Mouse (Mus musculus) heart, postnatal 0 days (tissue): ENCODE data around the gene Mon2. TPM values are rescaled to one million over a fixed set of nuclear protein-coding genes. Genes with fewer than 3 reads are reported as not detected.

Experiments
- ATAC-seq: fragments of 200-750 bp; cut with Nextera tagmentation; 2 replicates; pipeline ENCODE4 v1.8.0; 2017; ENCODE audit warnings: low read depth, moderate number of reproducible peaks, moderate library complexity; ENCODE audit not compliant: insufficient read depth
- DNase-seq: peaks from one replicate; pipeline ENCODE4 v3.0.0-alpha.2; 2016; ENCODE audit warnings: low spot score
- H3K27ac ChIP-seq: fragments of 300-500 bp; sonication (generic); 2 replicates; pipeline ENCODE4 v1.5.1; 2014; ENCODE audit warnings: low read depth, mild to moderate bottlenecking
- H3K27me3 ChIP-seq: fragments of 300-500 bp; sonication (generic); 2 replicates; pipeline ENCODE4 v1.6.1; 2014; ENCODE audit warnings: low read length, mixed read lengths; ENCODE audit not compliant: control insufficient read depth, insufficient read depth
- H3K36me3 ChIP-seq: fragments of 300-500 bp; sonication (generic); replicated peaks from 2 replicates; pipeline ENCODE4 v1.6.1; 2014; ENCODE audit warnings: low read length, mixed read lengths; ENCODE audit not compliant: control insufficient read depth, insufficient read depth
- H3K4me1 ChIP-seq: fragments of 300-500 bp; sonication (generic); 2 replicates; pipeline ENCODE4 v1.6.1; 2014; ENCODE audit warnings: antibody characterized with exemption; ENCODE audit not compliant: control insufficient read depth, insufficient read depth
- H3K4me2 ChIP-seq: fragments of 300-500 bp; sonication (generic); 2 replicates; pipeline ENCODE4 v1.6.1; 2014; ENCODE audit warnings: low read depth, mild to moderate bottlenecking, low read length, moderate library complexity
- H3K4me3 ChIP-seq: fragments of 300-500 bp; sonication (generic); 2 replicates; pipeline ENCODE4 v1.5.1; 2014; ENCODE audit warnings: low read depth, low read length
- H3K9ac ChIP-seq: fragments of 300-500 bp; sonication (generic); replicated peaks from 2 replicates; pipeline ENCODE4 v1.6.1; 2014; ENCODE audit warnings: low read depth, low read length, mixed read lengths
- H3K9me3 ChIP-seq: fragments of 300-500 bp; sonication (generic); replicated peaks from 2 replicates; pipeline ENCODE4 v1.6.1; 2016; ENCODE audit warnings: low read length; ENCODE audit not compliant: control insufficient read depth
- CTCF ChIP-seq: IDR thresholded peaks from 2 replicates; pipeline ENCODE4 v1.5.1; 2016; ENCODE audit warnings: antibody characterized with exemption, control low read depth, low read depth
- EP300 ChIP-seq: IDR thresholded peaks from 2 replicates; pipeline ENCODE4 v1.6.1; 2016; ENCODE audit warnings: antibody characterized with exemption, low read depth
- WGBS: fragments of 180-500 bp; shearing (Covaris S2); extraction: QIAGEN DNeasy Blood & Tissue Kit; methylation state at CpG from one replicate; pipeline ENCODE4 v1.1.7; 2014; 5-methylcytosine and 5-hydroxymethylcytosine counted together
- polyA plus RNA-seq: library from polyadenylated mRNA; unstranded; fragments of >200 nt; fragmentation: Nextera tagmentation; extraction: Ambion mirVana; gene quantifications from 2 replicates; pipeline ENCODE4 v1.2.1, GENCODE M21; 2015
- total RNA-seq: library from RNA; depleted of rRNA; stranded (reverse); fragments of >200 nt; gene quantifications from 2 replicates; pipeline ENCODE4 v1.2.3, GENCODE M21; 2014; ENCODE audit warnings: low replicate concordance

Mon2 gene
- total and polyA plus RNA-seq, 2 experiments from 2014 or later: 14.3 to 35.0 TPM

DNA sequence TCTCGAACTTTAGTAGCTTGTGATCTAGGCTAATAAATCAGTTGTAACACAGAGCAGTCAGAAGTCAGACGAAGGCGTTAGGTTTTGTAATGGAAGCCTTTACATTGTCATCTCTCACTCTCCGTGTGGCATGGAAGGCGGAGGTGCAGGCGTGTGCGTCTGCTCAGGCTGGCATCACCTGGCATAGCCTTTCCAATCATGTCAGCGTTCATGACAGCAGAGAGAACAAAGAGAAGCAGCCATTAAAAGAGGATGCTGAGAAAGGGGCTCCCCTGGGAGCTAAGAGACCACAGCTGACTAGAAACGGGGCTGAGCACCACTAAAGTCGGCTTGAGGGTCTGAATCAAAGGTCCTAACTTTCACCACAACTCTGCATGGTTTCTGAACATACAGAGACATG is 19.8 kb downstream of the Mon2 start:
- TF ChIP-seq EP300 (no peak), CTCF (no peak)
- peaks cover 19% of the 10 kb centered on the region for H3K4me1 ChIP-seq
- ATAC-seq: no peak
- peaks cover 4% of the 10 kb centered on the region; the same call in 1 of the 2 replicates for H3K36me3 ChIP-seq
- H3K9me3 ChIP-seq: no peaks in the 10 kb centered on the region
- DNase-seq: no peak
- no peak overlapping the region for H3K4me3 ChIP-seq
- H3K9ac ChIP-seq: no peak overlapping the region
- H3K27ac ChIP-seq: no peak overlapping the region
- 84% methylated on average over 10 of the region's 10 CpGs for WGBS
- H3K4me2 ChIP-seq: no peak overlapping the region
- H3K27me3 ChIP-seq: no peaks in the 10 kb centered on the region

DNA sequence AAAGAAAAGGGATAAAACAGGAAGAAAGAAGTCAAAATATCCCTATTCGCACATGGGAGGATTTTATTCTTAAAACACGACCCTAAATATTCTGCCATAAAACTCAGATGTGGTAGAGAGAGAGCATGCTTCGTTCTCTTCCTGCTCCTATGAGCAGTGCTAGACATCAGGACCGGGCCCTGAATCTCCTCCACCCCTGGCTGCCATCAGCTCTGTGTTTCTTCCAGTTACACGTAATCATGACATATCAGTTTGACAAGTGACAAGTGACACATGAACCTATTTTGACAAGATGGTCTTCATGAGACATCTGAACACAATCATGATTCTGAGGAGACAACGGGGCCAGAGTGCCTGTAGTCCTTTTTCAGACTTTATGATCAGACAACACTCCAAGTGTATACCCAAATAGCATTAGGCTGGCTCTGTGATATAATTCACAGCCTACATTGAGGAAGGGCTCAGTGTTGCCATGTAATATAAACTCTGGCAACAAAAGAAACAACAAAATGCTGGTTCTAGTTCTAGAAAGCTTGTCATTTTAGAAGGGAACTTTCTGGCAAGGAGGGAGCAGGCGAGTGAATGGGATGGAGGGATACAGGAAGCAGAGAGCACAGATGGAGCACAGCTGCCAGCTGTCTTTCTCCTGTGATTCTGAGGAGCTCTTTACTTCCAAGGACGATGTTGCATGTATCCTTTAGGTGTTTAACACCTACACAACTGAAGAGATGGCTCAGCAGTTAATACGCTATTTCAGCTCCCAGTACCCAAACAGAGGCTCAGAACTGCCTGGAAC is 20.9 kb downstream of the Mon2 start:
- Histone ChIP-seq H3K9ac (no peak overlapping the region), H3K27me3 (no peaks in the 10 kb centered on the region), H3K36me3 (peaks cover 12% of the 10 kb centered on the region), H3K9me3 (no peaks in the 10 kb centered on the region), H3K4me3 (no peak overlapping the region), H3K27ac (0 out of 2 replicates have a peak overlapping the region, but pooled peaks have one; percentile 1), H3K4me2 (no peak overlapping the region), H3K4me1 (peaks cover 16% of the 10 kb centered on the region)
- no peak for ATAC-seq
- WGBS: 50% methylated on average over 9 of the region's 9 CpGs
- TF ChIP-seq CTCF (no peak), EP300 (no peak)
- DNase-seq: no peak

DNA sequence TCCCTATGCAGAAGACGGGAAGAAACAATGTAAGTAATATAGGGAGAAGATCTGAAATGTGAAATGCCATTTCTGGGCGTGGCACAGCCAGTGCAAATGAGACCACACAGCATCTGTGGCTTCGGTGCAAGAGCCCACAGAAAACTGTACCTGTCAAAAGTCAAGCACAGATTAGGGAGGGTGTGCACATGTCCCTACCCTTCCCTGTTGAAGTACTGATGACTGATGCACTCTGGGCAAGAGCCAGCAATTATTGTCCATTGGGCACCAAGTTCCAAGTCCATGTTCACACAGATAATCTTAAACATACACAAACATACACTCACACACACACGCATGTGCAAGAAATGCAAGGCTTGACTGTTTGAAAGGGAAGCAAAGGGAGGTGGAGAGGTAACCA is 22.7 kb downstream of the Mon2 start:
- H3K9me3 ChIP-seq: no peaks in the 10 kb centered on the region
- no peak overlapping the region for H3K4me2 ChIP-seq
- no peaks in the 10 kb centered on the region for H3K27me3 ChIP-seq
- 66% methylated on average over 4 of the region's 4 CpGs for WGBS
- no peak for DNase-seq
- ATAC-seq: no peak
- no peak for TF ChIP-seq CTCF
- no peak for TF ChIP-seq EP300
- peaks cover 15% of the 10 kb centered on the region; the same call in 1 of the 2 replicates for H3K4me1 ChIP-seq
- H3K9ac ChIP-seq: no peak overlapping the region
- no peak overlapping the region for H3K27ac ChIP-seq
- H3K4me3 ChIP-seq: no peak overlapping the region
- peaks cover 18% of the 10 kb centered on the region for H3K36me3 ChIP-seq

DNA sequence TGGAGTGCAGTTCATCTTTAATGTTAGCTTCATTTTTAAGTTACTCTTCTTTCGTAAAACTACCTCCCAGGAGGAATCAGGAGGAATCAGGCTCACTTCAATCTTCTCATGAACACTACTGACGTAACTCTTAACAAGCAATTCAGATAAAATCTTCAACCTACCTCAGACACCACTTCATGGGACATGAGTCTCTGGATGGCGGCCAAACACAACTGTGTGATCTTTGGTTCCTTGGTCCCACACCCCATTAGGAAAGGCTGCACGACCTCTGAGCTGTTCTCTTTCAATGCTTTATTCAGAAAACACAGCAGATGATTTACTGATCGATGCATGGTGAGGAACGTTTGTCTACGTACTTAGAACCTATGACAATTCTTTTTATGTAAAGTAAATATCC is 24.3 kb downstream of the Mon2 start:
- 34% methylated on average over 7 of the region's 7 CpGs for WGBS
- Histone ChIP-seq H3K4me1 (peaks cover 15% of the 10 kb centered on the region; the same call in 1 of the 2 replicates), H3K9me3 (no peaks in the 10 kb centered on the region), H3K4me3 (no peak overlapping the region), H3K36me3 (peaks cover 18% of the 10 kb centered on the region), H3K9ac (no peak overlapping the region), H3K27ac (no peak overlapping the region), H3K27me3 (no peaks in the 10 kb centered on the region), H3K4me2 (peak overlapping the region; percentile 23; the same call in 1 of the 2 replicates)
- TF ChIP-seq CTCF (no peak), EP300 (no peak)
- no peak for ATAC-seq
- DNase-seq: no peak

DNA sequence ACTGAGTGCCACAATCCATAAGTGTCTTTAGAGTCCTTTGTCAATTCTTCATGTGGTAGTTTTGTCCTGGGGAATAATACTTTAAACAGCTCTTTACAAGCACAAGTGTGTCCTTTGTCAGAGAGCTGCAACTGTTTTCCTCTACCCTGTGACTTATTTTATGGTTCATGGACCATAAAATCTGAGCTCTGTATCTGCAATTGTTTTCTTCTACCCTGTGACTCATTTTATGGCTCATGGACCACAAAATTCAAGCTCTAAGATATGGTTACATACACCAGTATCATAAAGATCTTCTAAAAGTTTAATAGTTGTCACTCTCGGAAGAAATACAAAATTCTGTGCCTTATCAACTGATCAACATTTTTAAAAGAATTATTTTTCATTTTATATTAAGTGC is 27.6 kb downstream of the Mon2 start:
- DNase-seq: no peak
- Histone ChIP-seq H3K9ac (no peak overlapping the region), H3K4me2 (no peak overlapping the region), H3K4me1 (peaks cover 14% of the 10 kb centered on the region; the same call in 1 of the 2 replicates), H3K4me3 (no peak overlapping the region), H3K36me3 (peaks cover 39% of the 10 kb centered on the region), H3K27me3 (no peaks in the 10 kb centered on the region), H3K9me3 (no peaks in the 10 kb centered on the region), H3K27ac (no peak overlapping the region)
- 96% methylated on average over 1 of the region's 1 CpGs for WGBS
- ATAC-seq: no peak
- TF ChIP-seq EP300 (no peak), CTCF (no peak)
